Mouse (Mus musculus) lung, postnatal 0 days (tissue): ENCODE results near the gene Slc16a6.

Experiments
- CTCF ChIP-seq: IDR thresholded peaks from 2 replicates; pipeline ENCODE4 v1.5.1; 2016; ENCODE audit warnings: antibody characterized with exemption, mild to moderate bottlenecking
- EP300 ChIP-seq: IDR thresholded peaks from 2 replicates; pipeline ENCODE4 v1.6.1; 2016; ENCODE audit warnings: antibody characterized with exemption, mild to moderate bottlenecking, control low read depth

- TF ChIP-seq CTCF (no peak), EP300 (no peak)
Observed at GRCm38 (mm10) chr11:109480440-109480839, 7.0 kb upstream of the Slc16a6 start.
